Mouse (Mus musculus): ENCODE results near the gene Slc22a5.
A peak's percentile ranks its signal among the peaks of the same experiment; 100 is the strongest.
"Not testable (repeated sequence)": the region's sequence is repeated elsewhere in the genome, so short reads cannot be mapped to it uniquely, and the experiment has no call there.

Gene Slc22a5

DNA sequence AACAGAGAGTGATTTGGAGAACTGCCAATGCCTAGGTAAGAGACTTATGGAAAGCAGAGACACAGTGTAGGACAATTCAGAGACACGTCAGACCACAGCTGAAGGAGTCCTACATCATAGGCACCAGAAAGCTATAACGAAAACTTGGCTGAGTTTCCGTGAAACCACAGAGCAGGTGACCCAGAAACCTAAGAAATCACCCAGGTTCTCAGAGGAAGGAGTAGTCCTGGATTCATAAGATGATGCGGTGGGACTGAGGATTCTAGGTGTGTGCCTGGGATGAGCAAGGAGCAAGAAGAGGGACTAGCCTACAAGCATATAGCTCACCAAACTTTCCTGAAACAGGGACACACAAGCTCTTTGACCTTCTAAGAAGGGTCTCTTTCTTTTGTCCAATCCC is 3.2 kb downstream of the Slc22a5 start:
- DNase-seq (ENCODE audit: low read depth), result no peak

DNA sequence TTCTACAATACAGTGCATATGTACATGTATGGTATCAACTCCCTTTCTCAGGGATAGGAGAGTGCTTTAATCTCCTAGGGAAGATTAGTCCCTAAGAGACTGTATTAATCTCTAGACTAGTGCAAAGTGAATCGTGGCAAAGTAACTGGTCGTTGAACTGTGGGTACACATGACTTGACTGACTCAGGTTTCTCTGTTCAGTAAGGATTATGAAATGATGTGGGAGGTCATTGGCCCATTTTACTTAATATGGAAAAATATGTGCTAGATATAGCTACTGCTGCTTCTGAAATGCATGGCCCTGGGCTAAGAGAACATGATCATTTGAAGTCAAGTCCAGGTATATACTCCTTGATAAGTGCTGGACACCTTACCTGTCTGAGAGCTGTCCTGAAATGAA is 8.2 kb downstream of the Slc22a5 start:
- DNase-seq (ENCODE audit: low read depth), result no peak

DNA sequence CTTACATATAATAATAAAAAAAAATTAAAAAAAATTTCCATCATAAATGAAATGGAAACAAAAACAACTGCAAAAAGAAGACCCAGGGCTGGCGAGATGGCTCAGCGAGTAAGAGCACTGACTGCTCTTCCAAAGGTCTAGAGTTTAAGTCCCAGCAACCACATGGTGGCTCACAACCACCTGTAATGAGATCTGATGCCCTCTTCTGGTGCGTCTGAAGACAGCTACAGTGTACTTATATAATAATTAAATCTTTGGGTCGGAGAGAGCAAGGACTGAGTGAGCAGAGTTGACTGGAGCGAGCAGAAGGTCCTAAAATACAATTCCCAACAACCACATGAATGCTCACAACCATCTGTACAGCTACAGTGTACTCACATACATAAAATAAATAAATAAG is 13.4 kb downstream of the Slc22a5 start:
- DNase-seq (ENCODE audit: low read depth), result not testable (repeated sequence)

DNA sequence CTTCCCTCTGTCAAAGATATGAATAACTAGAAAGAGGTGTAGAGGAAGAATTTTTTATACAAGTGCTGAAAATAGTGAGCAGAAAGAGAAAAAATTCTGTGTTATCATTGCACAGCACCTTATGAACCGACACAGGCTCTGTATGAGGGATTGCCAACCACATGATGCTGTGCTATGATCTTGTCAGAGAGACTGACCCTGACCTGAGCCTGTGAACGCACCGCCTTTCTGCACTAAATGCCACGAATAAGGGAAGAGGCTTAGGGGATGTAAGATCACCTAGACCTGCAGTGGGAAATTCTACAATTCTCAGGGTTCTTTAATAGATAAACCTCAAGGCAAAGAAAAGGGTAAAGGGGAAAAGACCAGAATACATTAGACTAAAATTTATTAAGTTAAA is 15.0 kb downstream of the Slc22a5 start:
- DNase-seq (ENCODE audit: low read depth), result no peak

DNA sequence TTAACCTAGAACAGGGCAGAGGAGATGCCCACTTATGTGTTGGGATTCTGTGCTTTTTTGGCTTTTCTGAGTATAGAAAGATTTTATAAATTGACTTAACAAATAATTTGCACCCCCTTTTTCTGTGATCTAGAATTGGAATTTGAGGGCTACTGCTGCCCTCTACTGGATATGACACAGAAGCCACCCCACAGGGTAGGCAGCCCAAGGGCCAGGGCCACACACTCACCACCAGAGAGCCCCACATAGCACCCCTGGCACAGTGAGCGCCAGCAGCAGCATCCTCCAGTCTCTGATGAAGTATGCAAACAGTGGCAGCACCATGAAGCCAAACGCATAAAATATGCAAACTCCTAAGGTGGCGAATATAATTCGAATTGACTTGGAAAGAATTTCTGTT is 16.8 kb downstream of the Slc22a5 start:
- peak; percentile 65 for DNase-seq (ENCODE audit: low read depth)

DNA sequence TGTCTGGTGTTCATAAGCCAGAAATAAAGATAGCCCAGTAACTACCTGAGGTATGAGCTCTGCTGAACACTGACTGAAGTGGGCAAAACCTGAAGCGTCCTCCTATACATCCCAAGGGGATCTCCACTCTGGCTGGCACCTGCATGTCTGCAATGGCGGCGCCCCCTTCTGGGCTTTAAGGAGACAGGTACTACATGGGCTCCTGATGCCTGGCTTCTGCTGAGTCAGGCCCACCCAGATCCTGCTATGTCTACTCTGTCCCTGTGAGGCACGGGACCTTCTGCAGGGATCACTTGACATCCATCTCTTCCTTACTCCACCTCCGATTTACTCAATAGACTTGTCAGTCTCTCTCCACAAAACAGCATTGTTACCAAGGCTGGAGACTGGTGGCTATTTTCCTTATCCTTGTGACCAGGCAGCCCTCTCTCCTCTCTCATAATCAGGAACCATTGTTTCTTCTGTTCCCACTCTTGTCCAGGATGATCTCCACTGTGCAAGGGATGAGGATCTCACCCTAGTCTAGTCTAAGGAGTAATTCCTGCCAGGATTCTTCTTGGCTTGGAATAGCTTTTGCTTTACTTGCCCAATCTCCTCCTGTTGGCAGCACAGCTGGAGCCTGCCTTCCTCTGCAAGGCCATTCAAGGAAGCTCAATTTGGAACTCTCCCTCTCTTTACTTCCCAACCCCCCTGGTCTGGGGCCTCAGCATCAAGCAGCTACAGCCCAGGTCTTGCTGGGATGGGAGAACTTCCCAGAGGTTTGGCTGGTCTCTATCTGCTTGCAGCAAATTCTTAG is 17.4 kb downstream of the Slc22a5 start:
- DNase-seq (ENCODE audit: low read depth), result peak; percentile 49

DNA sequence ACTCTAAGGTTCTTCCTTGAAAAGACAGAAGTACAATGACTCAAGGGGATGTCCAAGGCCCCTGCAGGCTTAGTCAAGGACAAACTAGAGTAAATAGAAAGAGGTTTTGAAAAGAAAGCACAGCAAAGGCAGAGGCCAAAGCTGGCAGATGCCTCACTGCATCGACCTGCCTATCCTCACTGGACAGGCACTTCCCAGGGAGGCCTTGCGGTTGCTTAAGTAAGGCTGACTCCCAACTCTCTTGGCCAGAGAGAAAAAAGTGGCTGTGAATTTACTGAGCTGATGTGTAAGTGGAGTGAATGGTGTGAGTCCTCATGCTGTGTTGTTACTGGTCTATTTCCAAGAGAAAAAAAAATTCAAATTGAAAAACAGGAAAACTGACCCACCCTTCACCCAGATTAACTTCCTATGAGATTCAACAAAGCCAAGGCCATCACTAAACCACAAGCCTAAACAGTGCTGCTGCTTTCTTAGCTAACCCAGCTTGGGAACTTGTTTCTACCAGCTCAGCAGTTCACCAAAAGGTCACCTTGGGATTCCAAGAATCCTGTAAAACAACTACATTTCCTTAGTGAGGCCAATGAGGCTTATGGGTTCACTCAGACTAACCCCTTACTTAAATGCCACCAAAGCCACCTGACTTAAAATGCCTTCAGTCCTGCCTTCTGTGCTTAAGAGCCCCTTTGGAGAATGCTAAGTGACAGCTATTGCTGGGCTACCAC is 19.5 kb downstream of the Slc22a5 start:
- DNase-seq (ENCODE audit: low read depth), result no peak

DNA sequence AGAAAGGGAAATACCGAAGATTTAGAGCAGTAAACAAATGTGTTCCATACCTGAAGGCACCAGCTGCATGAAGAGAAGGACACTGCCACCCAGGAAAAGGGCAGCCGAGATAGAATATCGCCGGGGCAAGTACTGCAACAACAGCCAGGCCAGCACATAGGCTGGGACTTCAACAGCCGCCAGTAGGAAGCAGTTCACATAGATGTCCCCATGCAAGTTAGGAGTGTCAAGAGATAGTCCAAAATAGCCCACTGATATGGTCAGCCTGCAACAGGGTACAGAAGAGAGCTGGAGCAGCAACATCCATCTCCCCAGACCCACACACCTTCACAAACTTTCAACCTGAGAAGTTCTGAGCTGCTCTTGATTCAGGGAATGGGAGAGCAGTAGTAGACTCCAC is 22.3 kb downstream of the Slc22a5 start:
- DNase-seq (ENCODE audit: low read depth), result no peak

DNA sequence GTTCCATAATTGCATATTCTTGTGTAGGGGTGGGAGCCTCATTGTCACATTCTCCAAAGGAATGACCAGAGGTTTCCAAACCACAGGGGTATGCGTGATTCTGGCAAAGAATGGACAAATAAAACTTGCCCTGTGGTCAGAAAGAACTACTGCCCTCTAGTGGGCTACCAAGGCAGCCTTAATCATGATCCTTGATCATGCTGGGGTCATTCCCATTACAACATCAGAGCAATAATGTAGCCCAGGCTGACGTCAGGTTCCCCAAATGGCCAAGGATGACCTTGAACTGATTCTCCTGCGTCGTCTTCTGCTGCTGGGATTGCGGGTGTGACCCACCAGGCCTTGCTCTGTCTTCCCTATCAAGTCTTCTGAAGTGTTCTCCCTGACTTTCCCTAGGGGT is 23.1 kb downstream of the Slc22a5 start:
- DNase-seq (ENCODE audit: low read depth), result not testable (repeated sequence)

DNA sequence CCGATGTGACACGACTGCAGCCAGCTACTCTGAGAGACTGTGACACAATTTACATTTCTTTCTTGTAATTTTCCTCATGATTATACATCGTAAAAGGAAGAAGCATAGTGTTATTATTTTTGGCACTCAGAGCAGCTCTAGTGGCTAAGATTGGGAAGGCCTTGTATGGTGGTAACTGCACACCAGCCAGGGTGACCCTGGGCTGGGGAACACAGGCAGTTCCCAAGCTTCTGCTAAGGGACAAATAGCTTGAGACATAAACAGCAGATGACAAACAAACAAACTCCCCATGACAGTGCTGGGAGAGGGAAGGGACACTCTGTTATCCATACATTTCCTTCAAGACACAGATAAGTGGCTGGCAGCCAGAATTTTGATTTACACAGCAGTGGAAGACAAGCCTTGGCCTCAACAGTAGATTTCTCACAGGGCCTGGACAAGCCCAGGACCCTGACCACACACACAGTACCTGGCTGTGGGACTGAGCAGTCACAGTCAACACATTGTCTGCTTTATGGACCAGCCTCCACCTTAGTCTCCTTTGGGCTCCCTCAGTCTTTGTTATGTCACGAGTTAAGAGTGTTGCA is 26.6 kb downstream of the Slc22a5 start:
- DNase-seq (ENCODE audit: low read depth), result not testable (repeated sequence)

DNA sequence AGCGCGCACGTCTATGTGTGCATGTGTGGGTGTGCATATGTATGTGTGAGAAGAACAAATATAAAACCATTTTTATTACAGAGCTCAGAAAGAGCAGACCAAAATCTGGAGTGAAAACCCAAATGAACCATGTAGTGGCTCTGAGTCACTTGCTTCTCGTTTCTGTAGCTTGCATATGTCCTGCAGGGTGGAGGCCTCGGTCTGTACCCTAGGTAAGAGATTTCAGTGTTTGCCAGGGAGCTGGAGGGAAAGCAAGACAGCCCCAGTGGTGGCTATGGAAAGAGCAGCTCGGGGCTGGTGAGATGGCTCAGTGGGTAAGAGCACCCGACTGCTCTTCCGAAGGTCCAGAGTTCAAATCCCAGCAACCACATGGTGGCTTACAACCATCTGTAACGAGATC is 30.5 kb downstream of the Slc22a5 start:
- DNase-seq (ENCODE audit: low read depth), result not testable (repeated sequence)

DNA sequence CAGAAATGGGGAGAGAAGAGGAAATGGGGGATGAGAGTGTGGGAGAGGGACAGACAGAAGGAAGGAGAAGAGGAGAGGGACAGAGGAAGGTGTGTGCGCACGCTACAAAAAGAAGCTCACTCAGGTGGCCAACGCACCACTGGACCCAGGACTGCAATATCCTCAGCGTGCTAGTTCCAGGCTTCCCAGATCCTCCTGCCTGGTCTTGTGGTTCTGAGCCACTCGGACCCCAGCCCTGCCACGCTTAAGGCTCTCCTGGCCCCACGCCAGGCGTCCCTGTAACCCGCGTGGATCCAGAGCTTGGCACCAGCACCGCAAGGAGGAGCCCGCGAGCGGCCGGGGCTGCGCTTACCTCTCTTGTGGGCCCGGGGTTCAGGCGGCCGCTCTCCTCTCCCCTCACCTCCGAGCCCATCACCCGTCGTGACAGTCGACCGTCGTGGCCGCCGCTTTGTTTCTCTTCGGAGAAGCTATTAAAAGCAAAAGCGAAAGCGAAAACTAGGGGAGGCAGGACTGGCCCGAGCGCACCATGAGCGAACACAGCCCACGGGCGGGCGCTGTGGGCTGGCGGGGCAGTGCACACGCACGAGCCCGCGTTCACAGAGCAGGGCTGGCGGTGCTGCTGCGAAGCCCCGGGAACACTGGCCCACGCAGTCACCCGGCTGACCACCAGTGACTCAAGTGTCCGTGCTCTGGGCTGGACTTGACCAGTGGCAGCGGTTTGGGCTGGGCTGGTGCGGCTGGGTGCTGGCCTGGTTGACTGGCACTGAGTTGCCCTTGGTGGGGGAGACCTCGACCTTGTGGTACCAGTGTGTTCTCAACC is 32.5 kb downstream of the Slc22a5 start, which contains the start of gene Gm12216:
Gm12216 (minus strand) TSS at position 496 of the 820 bp plus-strand sequence.
- peak; percentile 84 for DNase-seq (ENCODE audit: low read depth)

DNA sequence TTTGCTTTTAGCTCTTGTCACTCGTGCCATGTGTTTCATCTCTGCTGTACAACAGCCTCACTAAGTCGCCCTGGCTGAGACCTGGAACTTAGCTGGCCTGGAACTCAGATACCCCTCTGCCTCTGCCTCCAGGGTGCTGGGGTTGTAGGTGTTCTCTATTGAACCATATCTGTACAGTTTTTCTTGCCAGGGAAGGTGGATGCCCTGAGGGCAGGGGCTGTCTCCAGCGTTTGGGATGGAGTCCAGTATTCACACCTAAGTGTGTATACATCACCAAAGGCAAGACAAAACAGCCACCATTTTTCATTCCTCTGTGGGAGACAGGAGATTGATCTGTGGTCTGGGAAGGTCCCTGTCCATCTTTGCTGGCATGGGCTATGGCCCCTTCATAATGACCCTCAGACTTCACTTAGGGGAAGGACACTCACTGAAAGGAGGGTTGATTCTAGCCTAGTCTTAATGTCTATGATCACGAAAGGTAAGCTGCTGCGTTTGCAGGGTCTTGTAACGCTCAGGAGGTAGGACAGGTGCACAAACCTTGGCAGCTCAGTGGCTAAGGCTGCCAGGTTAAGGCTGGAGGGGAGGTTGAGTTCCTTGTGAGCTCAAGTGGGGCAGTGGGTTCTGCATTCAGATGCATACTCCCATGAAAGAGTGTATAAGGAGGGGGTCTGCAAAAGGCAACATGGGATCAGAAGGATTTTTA is 33.3 kb downstream of the Slc22a5 start:
- DNase-seq (ENCODE audit: low read depth), result peak; percentile 52

DNA sequence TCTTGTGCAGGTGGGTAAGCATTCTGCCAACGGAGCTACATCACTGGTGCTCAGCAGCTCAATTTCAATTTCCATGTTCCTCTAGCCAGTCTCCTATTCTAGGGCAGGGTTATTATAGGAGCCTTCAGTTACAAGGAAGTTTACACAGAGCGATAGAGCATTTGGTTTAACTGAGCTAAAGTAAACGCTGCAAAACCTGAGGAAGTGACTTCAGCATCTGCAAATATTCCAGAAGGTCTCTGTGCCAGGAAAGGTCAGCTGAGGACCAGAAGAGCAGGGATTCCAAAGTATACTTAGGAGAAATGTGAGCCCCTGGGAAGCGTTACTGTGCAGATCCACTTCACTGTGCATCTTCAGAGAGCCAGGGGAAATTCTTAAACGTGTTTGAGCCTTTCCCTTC is 37.8 kb downstream of the Slc22a5 start:
- no peak for DNase-seq (ENCODE audit: low read depth)

DNA sequence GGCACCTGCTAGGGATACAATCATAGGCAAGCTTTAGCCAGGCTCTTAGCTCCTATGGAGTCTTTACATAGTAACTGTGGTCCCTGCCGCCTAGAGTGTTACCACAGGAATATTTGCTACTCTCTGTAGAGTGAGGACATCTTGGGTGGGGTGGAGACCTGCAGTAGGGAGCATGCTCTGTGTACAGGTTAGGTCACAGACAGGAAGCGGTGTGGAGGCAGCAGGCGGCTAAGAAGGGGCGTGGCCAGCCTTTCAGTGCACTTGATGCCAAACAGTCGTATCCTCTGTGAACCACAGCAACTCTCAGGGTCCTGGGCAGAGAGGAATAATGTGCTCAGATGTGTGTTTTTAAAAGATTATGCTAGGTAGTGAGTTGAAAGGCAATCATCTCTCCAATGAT is 39.7 kb downstream of the Slc22a5 start:
- peak; percentile 92 for DNase-seq (ENCODE audit: low read depth)

DNA sequence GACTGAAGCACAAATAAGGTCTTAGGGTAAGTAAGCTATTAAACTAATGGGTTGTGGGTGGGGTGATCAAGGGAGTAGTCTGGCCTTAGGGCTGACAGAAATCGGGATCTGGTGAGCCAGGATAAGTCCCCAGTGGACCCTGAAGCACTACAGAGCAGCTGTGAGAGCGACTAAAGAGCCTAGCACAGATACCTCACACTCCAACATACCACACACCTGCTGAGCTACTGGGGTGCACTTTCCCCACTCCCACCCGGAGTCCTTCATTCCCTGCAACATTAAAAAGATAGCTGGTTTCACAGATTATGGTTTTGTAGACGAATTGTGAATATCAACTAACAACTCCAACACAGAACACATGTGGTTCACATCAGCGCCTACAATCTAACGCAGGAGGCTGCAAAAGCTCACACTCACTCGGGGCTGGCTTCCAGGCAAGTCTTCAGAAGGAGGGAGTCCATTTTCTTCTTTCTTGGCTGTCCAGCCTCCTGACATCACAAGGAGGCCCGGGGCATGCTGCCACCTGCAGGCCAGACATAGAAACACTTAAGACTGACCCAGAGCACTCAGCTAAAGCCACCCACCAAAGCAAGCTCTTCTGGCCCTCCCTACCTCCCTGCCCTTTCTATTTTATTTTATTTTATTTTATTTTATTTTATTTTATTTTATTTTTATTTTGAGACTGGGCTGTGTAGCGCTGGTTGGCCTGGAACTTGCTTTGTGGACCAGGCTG is 41.7 kb downstream of the Slc22a5 start:
- DNase-seq (ENCODE audit: low read depth), result peak; percentile 71

DNA sequence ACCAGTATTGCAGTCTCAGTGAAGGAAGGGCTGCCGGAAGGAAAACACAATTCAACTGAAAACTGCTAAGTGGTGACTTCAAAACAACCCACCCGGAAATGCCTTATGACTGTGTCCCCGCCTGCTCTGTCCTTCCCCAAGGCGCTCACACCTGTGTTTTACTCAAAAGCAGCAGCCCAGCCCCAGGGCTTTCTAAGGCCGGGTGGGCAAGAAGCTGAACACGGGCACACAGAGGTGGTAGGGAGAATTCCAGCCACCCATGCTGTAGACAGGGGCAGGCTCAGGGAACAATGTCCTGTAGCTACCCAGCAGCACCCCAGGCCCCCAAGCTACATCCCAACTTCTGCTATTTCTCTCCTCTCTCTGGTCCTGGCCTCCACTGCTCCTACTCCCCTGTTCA is 45.8 kb downstream of the Slc22a5 start:
- peak; percentile 78 for DNase-seq (ENCODE audit: low read depth)

DNA sequence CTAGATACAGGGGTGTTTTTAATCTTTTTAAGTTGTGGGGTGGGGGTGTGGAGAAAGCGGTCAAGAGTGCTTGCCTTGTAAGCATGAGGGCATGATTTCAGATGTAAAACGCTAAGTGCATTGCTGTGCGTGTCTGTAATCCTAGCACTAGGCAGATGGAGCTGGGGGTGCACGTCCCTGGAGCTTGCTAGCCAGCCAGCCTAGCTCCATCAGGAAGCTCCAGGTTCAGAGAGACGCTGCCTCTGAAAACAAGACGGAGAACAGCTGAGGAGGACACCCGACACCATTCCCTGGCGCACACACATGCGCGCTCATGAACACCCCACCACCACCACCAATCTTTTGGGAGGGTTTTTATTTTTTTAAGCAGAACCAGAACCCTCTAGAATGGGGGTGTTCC is 48.4 kb downstream of the Slc22a5 start:
- no peak for DNase-seq (ENCODE audit: low read depth)

DNA sequence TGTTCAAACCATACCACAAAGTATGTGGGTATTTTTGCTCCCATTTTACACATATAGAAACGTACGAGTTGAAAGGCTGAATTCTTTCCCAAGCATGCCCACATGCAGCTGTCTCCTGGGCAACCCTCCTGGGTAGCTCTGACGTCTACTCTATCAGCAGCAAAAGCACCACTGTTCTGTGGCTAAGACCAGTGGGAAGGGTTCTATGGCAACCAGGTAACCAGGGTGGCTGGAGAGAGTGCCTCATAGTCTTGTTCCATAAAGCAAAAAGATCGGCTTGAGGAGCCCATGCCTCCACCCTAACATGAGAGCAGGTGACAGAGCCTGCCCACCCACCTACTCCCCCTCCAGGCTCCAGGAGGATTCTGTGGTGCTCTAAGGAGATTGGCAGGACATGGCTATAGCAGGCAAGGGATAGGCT is 49.3 kb downstream of the Slc22a5 start:
- DNase-seq (ENCODE audit: low read depth), result peak; percentile 50

DNA sequence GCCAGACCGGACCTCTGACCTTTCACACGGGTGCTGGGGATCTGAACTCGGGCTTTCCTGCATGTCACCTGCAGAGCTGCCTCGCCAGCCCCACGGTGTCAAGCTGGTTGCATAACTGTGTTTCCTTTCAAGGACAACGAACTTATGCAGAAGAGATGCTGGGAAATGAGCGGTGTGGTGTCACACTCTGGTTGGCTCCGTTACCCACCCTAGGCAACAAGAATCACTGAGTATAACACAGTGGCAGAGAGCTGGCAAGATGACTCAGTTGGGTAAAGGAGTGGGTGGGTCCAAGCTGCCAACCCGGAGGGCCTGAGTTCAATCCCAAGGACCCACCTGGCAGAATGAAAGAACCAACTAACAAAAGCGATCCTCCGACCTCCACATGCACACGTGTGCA is 49.9 kb downstream of the Slc22a5 start:
- no peak for DNase-seq (ENCODE audit: low read depth)
